Mouse (Mus musculus): ENCODE measurements around the gene Nlrp6.
"Not testable (repeated sequence)": the region's sequence is repeated elsewhere in the genome, so short reads cannot be mapped to it uniquely, and the experiment has no call there.

The Nlrp6 gene

GRCm38 (mm10) chr7:140973396-140974165, 52.9 kb downstream of the Nlrp6 start:
- DNase-seq (ENCODE audit: low read depth, low spot score) = no peak

DNA sequence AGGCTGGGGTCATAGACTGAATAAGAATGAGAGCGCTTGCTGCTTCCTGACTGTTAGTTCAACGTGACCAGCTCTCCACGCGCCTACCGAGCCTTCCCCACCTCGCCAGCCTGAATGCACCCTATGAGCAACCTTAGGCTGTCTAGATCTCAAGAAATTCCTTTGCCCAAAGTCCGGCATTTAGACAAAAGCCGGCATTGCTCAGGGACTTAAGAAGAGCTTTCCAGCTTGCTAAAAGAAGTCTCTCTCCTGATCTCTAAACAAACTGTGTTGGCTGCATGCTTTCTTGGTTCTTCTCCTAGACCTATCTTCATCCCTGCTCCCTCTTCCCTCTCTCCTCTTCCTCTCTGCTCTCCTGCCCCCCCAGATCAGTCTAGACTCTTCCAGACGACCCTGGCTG, 54.2 kb downstream of the Nlrp6 start:
- no peak for DNase-seq (ENCODE audit: low read depth, low spot score)

DNA sequence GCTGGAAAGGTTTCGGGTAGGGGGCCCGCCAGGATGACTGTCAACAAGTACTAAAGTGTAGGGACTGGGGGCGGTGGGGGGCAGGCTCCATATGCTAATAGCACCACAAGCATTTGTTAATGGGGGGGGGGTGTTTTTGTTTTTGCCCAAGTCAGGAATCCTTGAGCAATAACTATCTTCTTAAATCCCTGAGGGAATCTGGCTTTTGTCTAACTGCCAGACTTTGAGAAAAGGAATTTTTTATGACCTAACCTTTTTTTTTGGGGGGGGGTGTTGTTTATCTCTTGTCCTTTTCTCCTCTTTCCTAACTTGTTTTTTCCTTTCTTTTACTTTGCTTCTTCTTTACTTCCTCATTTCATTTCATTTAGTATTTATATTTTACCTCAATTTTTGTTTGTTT, 54.8 kb downstream of the Nlrp6 start:
- no peak for DNase-seq (ENCODE audit: low read depth, low spot score)

GRCm38 (mm10) chr7:140976720-140977119, 56.0 kb downstream of the Nlrp6 start:
- not testable (repeated sequence) for DNase-seq (ENCODE audit: low read depth, low spot score)
